Mouse (Mus musculus): ENCODE results near the gene Snx14.

Snx14 gene

GRCm38 (mm10) chr9:88380542-88380941, 58.2 kb downstream of the Snx14 start:
- no peak for DNase-seq (ENCODE audit: low read depth, low spot score)

DNA sequence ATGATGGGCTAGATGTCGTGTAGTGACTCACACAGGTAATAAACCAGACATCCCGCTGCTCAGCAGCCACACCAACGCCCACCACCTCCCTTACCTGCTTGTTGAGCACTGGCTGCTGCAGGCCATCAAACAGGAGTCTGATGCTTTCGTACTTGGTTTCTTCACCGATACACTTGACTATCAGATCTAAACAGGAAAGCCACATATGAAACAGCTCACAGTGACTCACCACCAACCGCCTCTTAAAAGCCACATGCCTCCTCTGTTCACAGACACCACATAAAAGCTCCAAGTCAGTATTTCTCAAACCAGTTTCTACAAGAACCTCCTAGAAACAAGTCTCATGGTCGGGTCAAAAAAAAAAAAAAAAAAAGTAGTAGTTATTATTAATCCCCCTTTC, 58.7 kb downstream of the Snx14 start:
- no peak for DNase-seq (ENCODE audit: low read depth, low spot score)

DNA sequence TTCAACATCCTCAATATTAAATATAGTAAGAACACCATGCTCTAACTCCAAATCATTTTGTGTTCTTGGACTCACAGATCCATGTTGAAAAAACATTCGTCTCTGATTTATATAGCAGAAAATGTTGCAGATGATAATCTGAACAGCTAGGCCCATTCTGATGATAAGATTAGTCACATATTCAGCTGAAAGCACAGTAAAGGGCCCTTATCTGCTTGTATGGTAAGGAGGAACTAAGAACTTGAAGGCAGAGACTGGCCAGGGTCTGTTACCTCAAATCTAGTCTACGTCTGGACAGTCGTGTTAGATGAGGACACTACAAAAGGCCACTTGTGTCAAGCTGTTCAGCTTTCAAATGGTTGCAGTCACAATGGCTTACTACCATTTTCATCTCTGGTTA, 59.7 kb downstream of the Snx14 start:
- no peak for DNase-seq (ENCODE audit: low read depth, low spot score)

DNA sequence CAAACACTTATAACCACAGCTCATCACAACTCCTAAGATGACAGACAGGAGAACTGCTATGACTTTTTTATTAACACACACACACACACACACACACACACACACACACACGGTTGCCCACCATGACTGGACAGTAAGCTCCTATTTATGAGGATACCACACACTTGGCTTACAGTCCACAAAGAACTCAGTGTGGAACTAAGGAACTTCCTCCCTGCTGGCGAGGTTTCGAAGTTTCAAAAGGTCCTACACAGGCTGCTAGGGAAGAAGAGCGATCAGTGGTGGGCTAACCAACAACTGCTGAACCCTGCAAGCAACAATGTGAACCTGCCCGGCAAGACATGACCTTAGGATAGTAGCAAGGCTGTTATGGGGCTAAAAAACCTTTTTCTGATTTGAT, 61.3 kb downstream of the Snx14 start:
- DNase-seq (ENCODE audit: low read depth, low spot score): no peak

GRCm38 (mm10) chr9:88373001-88373400, 65.8 kb downstream of the Snx14 start:
- no peak for DNase-seq (ENCODE audit: low read depth, low spot score)

DNA sequence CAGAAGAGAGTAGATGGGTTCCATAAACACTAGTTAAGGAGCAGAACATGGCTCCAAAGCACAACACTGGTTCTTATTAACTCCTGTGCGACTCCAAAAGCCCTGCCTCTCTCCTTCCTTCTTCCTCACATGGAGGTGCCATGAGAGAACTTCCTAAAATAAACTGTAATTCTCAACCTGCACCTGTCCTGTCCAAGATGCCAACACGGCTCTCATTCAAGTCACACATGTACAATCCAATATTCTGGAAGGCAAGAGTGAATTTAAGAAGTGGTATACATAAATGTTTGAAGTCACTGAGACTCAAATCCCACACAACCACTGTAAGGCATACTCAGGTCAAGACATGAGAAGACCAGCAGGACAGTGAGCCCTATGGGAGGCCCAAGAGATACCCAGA, 67.6 kb downstream of the Snx14 start:
- no peak for DNase-seq (ENCODE audit: low read depth, low spot score)

- DNase-seq (ENCODE audit: low read depth, low spot score): no peak
These were observed 69.1 kb downstream of the Snx14 start for GRCm38 (mm10) chr9:88369666-88370065.

- DNase-seq (ENCODE audit: low read depth, low spot score): no peak
These were observed 70.3 kb downstream of the Snx14 start for GRCm38 (mm10) chr9:88368476-88368875.

DNA sequence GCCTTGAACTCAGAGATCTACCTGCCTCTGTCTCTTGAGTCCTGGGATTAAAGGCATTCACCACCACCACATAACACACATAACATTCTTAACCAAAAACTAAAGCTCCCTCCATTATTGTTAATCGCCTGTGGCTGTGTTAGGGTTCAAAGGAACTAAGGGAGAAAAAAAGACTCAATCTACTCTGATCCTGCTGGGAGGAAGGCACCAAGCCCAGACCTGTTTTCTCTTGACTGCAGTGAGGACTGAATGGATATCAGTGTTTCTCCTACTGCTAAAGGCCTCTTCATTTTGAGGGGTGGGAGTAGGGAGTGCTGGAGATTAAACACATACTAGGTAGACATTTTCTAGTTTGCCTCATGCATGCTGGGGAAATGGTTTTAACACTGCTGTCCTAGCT, 71.0 kb downstream of the Snx14 start:
- no peak for DNase-seq (ENCODE audit: low read depth, low spot score)

- DNase-seq (ENCODE audit: low read depth, low spot score): no peak
These were observed 71.4 kb downstream of the Snx14 start for GRCm38 (mm10) chr9:88367322-88367721.

- no peak for DNase-seq (ENCODE audit: low read depth, low spot score)
These were observed 71.9 kb downstream of the Snx14 start for GRCm38 (mm10) chr9:88366819-88367218.

- peak; percentile 19 for DNase-seq (ENCODE audit: low read depth, low spot score)
These were observed 72.5 kb downstream of the Snx14 start for GRCm38 (mm10) chr9:88366308-88366707.

GRCm38 (mm10) chr9:88363102-88363501, 75.7 kb downstream of the Snx14 start:
- no peak for DNase-seq (ENCODE audit: low read depth, low spot score)

DNA sequence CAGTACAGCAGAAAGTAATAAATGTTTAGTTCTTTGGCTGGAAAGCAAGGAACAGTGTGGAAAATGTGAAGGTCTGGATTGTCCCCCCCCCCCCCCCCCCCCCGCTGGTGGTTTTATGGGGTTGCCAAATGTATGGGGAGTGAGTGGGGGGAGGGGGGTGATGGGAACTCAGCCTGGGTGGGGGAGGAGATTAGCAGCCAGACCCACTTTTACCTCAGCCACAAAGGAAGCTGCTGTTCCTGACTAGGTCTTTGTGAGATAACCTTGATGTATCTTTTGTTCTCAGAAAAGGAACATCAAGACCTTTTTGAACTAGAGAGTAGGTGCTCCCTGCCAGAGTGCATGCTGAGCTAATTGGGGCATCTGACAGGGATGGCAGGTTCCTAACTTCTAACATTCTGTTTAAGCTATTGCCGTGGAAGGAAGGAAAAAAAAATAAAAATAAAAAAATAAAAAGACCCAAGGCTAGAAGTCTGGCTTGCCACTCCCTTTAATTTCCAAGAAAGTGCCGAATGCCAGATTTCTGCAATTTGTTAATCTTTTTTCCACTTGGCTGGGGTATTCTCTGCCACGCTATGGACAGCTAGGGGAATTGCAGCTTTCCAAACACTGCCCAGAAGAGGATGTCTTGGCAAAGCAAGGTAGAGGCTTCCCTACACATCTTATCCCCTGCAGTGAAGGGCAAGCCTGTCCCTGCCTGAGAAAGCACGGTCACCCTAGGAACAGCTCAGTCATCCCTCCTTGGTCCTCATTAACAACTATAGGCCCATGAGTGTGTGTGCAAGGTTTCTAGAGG, 76.5 kb downstream of the Snx14 start:
- no peak for DNase-seq (ENCODE audit: low read depth, low spot score)

GRCm38 (mm10) chr9:88361211-88361909, 77.4 kb downstream of the Snx14 start:
- no peak for DNase-seq (ENCODE audit: low read depth, low spot score)

DNA sequence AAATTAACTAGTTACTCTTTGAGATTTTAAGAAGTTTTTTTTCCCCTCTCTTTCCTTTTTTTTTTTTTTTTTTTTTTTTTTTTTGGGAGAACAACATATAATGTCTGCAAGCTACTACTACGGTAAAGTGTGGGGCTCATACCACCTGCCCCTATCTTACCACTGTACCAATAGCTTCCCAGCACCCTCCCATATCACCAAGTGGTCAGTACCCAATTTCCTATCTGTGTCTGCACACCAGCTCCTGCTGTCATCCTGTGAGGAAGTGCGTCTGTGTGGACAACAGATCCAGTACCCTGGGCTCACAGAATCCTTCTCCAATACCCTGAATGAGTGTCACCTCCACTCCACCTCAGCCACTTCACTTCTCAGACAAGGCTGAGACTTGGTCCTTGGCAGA, 79.6 kb downstream of the Snx14 start:
- DNase-seq (ENCODE audit: low read depth, low spot score): no peak

DNA sequence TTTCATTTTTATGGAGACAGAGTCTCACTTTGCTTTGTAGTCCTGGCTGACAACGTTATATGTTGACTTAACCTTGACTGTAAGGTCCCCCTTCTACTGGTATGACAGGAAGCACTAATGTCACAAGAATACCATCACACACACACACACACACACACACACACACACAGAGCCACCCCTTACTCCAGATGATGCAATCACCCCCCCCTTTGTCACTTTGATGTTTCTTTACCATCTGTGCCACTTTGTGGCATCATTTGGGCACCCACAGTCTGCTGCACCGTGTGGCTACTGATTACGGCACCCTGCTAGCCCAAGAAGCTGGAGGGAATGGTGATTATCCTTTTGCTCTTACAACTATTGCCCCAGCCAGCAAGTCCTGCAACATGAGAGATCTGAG, 81.6 kb downstream of the Snx14 start:
- no peak for DNase-seq (ENCODE audit: low read depth, low spot score)

- DNase-seq (ENCODE audit: low read depth, low spot score): no peak
These were observed 85.3 kb downstream of the Snx14 start for GRCm38 (mm10) chr9:88353459-88353858.

- no peak for DNase-seq (ENCODE audit: low read depth, low spot score)
These were observed 86.0 kb downstream of the Snx14 start for GRCm38 (mm10) chr9:88352741-88353140.

DNA sequence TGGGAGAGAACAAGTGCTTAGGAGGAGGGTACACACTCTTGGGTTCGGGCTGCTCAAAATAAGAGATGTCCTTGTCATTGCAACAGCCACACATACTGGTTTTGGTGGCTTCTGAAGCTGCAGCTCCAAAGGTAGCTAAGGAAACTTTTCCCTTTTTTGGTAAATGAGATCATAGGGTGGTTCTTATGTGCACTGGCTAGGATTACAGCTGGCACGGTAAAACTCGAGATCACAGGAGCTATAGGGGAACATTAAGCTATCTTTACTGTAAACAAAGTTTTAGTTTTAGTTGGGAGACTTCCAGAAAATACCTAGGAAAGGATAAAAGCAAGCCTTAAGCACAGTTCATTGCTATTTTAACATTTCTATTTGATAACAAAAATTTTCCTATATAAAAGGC, 87.6 kb downstream of the Snx14 start:
- no peak for DNase-seq (ENCODE audit: low read depth, low spot score)

DNA sequence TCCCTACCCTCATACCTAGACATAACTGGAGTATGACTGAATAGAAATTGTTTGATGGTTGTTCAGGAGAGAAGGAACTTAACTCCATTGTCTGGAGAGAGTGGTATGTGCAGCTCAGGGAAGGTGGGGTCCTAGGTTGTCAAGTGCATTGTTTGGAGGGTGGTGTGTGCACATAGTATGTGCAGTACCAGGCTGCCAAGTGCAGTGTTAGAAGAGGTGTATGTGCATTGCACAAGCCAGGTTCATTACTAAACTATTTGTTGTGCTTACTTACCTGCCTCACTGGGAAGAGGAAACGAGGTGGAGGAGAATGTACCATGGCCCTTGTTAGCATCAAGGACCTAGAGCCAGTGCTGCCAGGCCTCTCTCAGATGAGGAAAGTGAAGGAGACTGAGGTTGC, 88.4 kb downstream of the Snx14 start:
- DNase-seq (ENCODE audit: low read depth, low spot score): no peak

DNA sequence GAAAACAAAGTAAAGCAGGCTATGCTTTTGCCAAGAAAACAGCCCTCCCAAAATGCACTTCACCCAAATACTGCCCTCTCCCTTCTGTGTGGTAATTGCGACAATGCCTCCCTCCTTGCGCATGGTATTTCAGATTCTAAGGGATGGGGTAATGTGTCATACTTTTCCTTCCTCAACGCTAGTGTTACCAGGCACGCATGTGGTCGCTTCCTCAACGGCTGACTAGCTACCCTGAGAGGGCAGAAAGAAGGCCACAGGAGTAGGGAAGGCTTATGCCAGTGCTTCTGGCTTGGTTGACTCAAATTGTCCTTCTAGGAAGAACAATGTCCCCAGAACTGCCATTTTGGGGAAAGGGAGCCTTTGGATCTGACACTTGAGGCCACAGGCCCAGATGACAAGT, 90.1 kb downstream of the Snx14 start:
- no peak for DNase-seq (ENCODE audit: low read depth, low spot score)

GRCm38 (mm10) chr9:88346857-88347256, 91.9 kb downstream of the Snx14 start:
- no peak for DNase-seq (ENCODE audit: low read depth, low spot score)
